Mouse (Mus musculus) lung, postnatal 0 days (tissue): ENCODE data around the gene Lsm4. TPM values are rescaled to one million over a fixed set of nuclear protein-coding genes. Genes with fewer than 3 reads are reported as not detected.

ENCODE experiments used
- ATAC-seq: fragments of 200-750 bp; cut with Nextera tagmentation; 2 replicates; pipeline ENCODE4 v1.8.0; 2017; ENCODE audit warnings: moderate library complexity
- DNase-seq: peaks from one replicate; pipeline ENCODE4 v3.0.0-alpha.2; 2016; ENCODE audit warnings: low spot score
- H3K27ac ChIP-seq: fragments of 300-500 bp; sonication (generic); 2 replicates; pipeline ENCODE4 v1.5.1; 2014; ENCODE audit warnings: antibody characterized with exemption, mild to moderate bottlenecking, low read length, mixed read lengths
- H3K27me3 ChIP-seq: fragments of 300-500 bp; sonication (generic); replicated peaks from 2 replicates; pipeline ENCODE4 v1.6.1; 2014; ENCODE audit warnings: low read length, mixed read lengths; ENCODE audit not compliant: insufficient read depth
- H3K36me3 ChIP-seq: fragments of 300-500 bp; sonication (generic); 2 replicates; pipeline ENCODE4 v1.6.1; 2014; ENCODE audit warnings: low read length, mixed read lengths; ENCODE audit not compliant: insufficient read depth
- H3K4me1 ChIP-seq: fragments of 300-500 bp; sonication (generic); 2 replicates; pipeline ENCODE4 v1.6.1; 2014; ENCODE audit warnings: antibody characterized with exemption, low read depth, low read length, mixed read lengths; ENCODE audit not compliant: insufficient read depth
- H3K4me2 ChIP-seq: fragments of 300-500 bp; sonication (generic); replicated peaks from 2 replicates; pipeline ENCODE4 v1.6.1; 2014; ENCODE audit warnings: low read depth, mild to moderate bottlenecking, low read length, moderate library complexity, mixed read lengths
- H3K4me3 ChIP-seq: fragments of 300-500 bp; sonication (generic); 2 replicates; pipeline ENCODE4 v1.5.1; 2014; ENCODE audit warnings: low read depth, low read length
- H3K9ac ChIP-seq: fragments of 300-500 bp; sonication (generic); replicated peaks from 2 replicates; pipeline ENCODE4 v1.6.1; 2014; ENCODE audit warnings: low read depth, mild to moderate bottlenecking
- H3K9me3 ChIP-seq: fragments of 300-500 bp; sonication (generic); 2 replicates; pipeline ENCODE4 v1.6.1; 2016; ENCODE audit warnings: low read length, mixed read lengths
- CTCF ChIP-seq: IDR thresholded peaks from 2 replicates; pipeline ENCODE4 v1.5.1; 2016; ENCODE audit warnings: antibody characterized with exemption, mild to moderate bottlenecking
- EP300 ChIP-seq: IDR thresholded peaks from 2 replicates; pipeline ENCODE4 v1.6.1; 2016; ENCODE audit warnings: antibody characterized with exemption, mild to moderate bottlenecking, control low read depth
- WGBS: fragments of 180-500 bp; shearing (Covaris S2); extraction: QIAGEN DNeasy Blood & Tissue Kit; methylation state at CpG from one replicate; pipeline ENCODE4 v1.1.7; 2014; 5-methylcytosine and 5-hydroxymethylcytosine counted together
- polyA plus RNA-seq: library from polyadenylated mRNA; unstranded; fragments of >200 nt; fragmentation: Nextera tagmentation; extraction: Ambion mirVana; gene quantifications from 2 replicates; pipeline ENCODE4 v1.2.1, GENCODE M21; 2015

Gene Lsm4
- polyA plus RNA-seq, 1 experiment from 2014 or later, result 104 TPM

DNA sequence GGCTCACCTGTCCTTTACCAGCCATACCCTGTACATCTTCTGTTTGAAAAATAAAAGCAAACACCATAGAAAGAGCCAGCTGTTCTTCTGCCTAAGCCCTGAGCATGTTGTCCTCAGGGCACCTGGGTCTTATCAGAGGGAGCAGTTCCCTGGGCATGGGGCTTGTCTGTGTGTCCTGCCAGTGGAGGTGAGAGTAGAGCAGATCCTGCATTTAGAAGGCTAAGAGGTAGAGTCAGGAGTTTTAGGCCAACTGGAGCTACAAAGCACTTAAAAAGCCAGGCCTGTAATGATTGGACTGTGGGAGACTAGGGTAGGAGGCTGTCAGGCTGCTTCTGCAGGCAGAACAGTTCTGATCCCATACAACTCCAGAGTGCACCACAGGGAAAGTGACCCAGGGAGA lies 5.6 kb downstream of the Lsm4 start:
- Histone ChIP-seq H3K4me3 (no peak overlapping the region), H3K36me3 (no peaks in the 10 kb centered on the region; the same call in 1 of the 2 replicates), H3K27ac (no peak overlapping the region), H3K4me2 (no peak overlapping the region), H3K9ac (no peak overlapping the region), H3K9me3 (no peaks in the 10 kb centered on the region), H3K4me1 (peaks cover 20% of the 10 kb centered on the region), H3K27me3 (no peaks in the 10 kb centered on the region)
- no peak for TF ChIP-seq EP300
- no peak for TF ChIP-seq CTCF
- no peak for DNase-seq
- ATAC-seq, result no peak

DNA sequence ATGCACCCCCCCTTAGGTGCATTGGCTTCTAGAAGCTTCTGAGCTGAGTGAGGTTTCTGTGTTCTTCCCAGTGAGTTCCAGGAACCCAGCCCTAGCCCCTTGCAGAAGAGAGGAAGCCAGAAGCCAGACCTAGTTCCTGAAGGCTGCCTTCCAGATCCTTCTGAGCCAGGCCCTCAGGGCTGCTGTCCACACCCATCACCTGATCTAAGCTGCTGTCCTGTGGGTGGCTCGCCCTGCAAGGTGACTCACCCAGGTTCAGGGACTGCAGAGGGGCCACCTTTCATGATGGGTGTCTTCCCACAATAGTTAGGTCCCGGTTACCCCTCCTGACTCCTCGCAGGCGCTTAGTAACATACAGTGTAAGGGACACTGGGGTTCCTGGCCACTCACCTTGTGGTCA lies 6.4 kb downstream of the Lsm4 start:
- Histone ChIP-seq H3K36me3 (no peaks in the 10 kb centered on the region; the same call in 1 of the 2 replicates), H3K4me3 (no peak overlapping the region), H3K9me3 (no peaks in the 10 kb centered on the region), H3K27ac (no peak overlapping the region), H3K4me1 (peaks cover 13% of the 10 kb centered on the region; the same call in 1 of the 2 replicates), H3K4me2 (no peak overlapping the region), H3K9ac (0 out of 2 replicates have a peak overlapping the region, but pooled peaks have one; percentile 8), H3K27me3 (no peaks in the 10 kb centered on the region)
- DNase-seq (no peak), ATAC-seq (no peak)
- WGBS, result 87% methylated on average over 4 of the region's 4 CpGs
- no peak for TF ChIP-seq CTCF
- TF ChIP-seq EP300, result no peak

DNA sequence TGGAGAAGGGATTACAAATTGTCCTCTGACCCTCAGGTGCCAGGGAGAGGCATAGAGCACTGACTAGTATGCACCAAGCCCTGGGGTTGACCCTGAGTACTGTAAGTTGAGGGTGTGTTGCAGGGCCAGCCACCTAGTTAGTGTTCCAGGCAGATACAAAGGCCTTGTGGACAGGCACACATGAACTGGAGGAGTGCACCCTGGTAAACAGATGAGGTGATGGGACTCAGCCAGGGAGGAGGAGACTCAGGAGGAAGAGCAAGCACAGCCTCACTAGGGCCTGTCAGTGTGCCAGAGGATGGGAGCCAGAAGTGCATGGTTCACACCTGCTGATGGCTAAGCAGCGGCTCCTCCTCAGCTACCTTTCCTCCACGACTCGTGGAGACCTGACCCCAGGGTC lies 7.0 kb downstream of the Lsm4 start:
- peaks cover 9% of the 10 kb centered on the region; the same call in 1 of the 2 replicates for H3K4me1 ChIP-seq
- no peak for DNase-seq
- TF ChIP-seq EP300 (no peak), CTCF (no peak)
- no peak for ATAC-seq
- no peaks in the 10 kb centered on the region for H3K27me3 ChIP-seq
- no peak overlapping the region for H3K9ac ChIP-seq
- H3K36me3 ChIP-seq, result no peaks in the 10 kb centered on the region; the same call in 1 of the 2 replicates
- H3K4me2 ChIP-seq, result no peak overlapping the region
- 66% methylated on average over 3 of the region's 3 CpGs for WGBS
- H3K4me3 ChIP-seq, result no peak overlapping the region
- no peak overlapping the region for H3K27ac ChIP-seq
- no peaks in the 10 kb centered on the region for H3K9me3 ChIP-seq

DNA sequence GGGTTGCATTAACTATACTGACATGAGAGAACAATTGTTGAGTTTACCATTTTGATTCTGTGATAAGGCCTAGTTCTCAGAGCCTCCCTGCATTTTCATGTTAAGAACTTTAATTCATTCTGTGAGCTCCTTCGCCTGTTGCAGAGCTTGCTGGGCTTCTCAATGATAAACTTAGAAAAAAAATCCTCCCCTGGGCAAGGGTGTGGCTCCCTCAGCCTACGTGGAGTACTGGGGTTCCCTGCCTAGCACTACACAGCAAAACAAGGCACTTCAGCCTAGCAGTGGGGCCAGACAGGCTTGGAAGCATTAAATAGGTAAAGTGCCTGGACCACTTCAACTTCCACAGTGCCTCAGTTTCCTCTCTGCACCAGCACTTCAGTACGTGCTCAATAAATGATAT lies 8.4 kb downstream of the Lsm4 start:
- 55% methylated on average over 3 of the region's 3 CpGs for WGBS
- 0 out of 2 replicates have a peak overlapping the region, but pooled peaks have one; percentile 17 for H3K27ac ChIP-seq
- TF ChIP-seq CTCF (no peak), EP300 (no peak)

DNA sequence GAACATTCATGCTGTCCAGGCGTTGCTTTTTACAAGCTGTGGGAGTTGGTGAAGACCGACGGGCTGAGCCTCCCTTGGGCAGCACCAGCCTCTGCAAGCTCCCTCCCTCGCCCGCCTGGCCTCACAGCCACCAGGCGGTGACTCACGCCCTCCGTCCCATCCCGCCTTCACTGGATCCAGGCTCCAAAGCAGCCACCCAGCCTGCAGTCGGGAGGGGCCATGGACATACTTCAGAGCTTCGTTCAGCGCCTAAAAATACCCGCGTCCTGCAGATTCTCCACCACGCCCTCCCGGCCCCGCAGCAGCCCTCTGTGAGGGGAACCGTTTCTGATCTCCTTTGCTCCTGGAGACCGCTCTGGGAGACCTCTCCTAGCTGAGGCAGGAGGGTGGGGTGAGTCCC lies 9.1 kb downstream of the Lsm4 start:
- H3K4me1 ChIP-seq, result peaks cover 4% of the 10 kb centered on the region; the same call in 1 of the 2 replicates
- WGBS, result 3% methylated on average over 19 of the region's 19 CpGs
- H3K4me3 ChIP-seq, result no peak overlapping the region

More for the DNA sequence above, 8.4 kb downstream of the Lsm4 start:
- Histone ChIP-seq H3K36me3 (no peaks in the 10 kb centered on the region; the same call in 1 of the 2 replicates), H3K4me1 (peaks cover 4% of the 10 kb centered on the region; the same call in 1 of the 2 replicates), H3K4me3 (no peak overlapping the region), H3K27me3 (no peaks in the 10 kb centered on the region), H3K9ac (no peak overlapping the region), H3K4me2 (0 out of 2 replicates have a peak overlapping the region, but pooled peaks have one; percentile 20), H3K9me3 (no peaks in the 10 kb centered on the region)
- ATAC-seq, result no peak
- DNase-seq, result no peak

DNA sequence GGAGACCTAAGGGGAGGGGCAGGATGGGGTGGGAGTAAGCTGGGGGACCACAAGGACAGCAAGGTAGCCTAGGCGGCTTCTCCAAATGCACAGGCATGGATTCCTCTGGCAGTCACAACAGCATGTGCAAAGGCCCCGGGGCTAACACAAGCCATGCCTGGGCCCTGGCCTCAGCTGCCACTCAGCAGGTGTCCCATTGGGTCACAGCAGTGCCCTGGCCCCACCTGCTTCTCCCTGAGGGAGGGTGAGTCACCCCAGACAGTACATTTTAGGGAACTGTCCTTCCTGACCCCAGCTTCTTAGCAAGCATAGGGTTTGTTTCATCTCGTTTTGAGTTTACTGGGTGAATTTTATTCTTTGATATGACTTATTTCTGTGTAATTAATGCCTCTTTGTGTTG lies 9.6 kb downstream of the Lsm4 start:
- peak; percentile 9; the same call in 1 of the 2 replicates for ATAC-seq
- no peak overlapping the region for H3K4me3 ChIP-seq
- 76% methylated on average over 3 of the region's 3 CpGs for WGBS
- H3K4me2 ChIP-seq, result peak overlapping the region; percentile 35; the same call in 1 of the 2 replicates
- no peaks in the 10 kb centered on the region; the same call in 1 of the 2 replicates for H3K36me3 ChIP-seq
- no peak overlapping the region for H3K9ac ChIP-seq
- TF ChIP-seq CTCF (no peak), EP300 (no peak)
- 0 out of 2 replicates have a peak overlapping the region, but pooled peaks have one; percentile 27 for H3K27ac ChIP-seq
- peaks cover 4% of the 10 kb centered on the region; the same call in 1 of the 2 replicates for H3K4me1 ChIP-seq
- H3K9me3 ChIP-seq, result no peaks in the 10 kb centered on the region
- H3K27me3 ChIP-seq, result no peaks in the 10 kb centered on the region
- DNase-seq, result no peak

More for the DNA sequence above, 9.1 kb downstream of the Lsm4 start:
- peak; percentile 68 for TF ChIP-seq CTCF
- no peak for TF ChIP-seq EP300
- 0 out of 2 replicates have a peak overlapping the region, but pooled peaks have one; percentile 27 for H3K27ac ChIP-seq
- no peaks in the 10 kb centered on the region for H3K9me3 ChIP-seq
- H3K27me3 ChIP-seq, result no peaks in the 10 kb centered on the region
- H3K9ac ChIP-seq, result no peak overlapping the region
- ATAC-seq (peak; percentile 95), DNase-seq (peak; percentile 93)
- H3K36me3 ChIP-seq, result no peaks in the 10 kb centered on the region; the same call in 1 of the 2 replicates
- H3K4me2 ChIP-seq, result peak overlapping the region; percentile 35; the same call in 1 of the 2 replicates
